Mouse (Mus musculus): ENCODE measurements around the gene Mtnr1b.

DNA sequence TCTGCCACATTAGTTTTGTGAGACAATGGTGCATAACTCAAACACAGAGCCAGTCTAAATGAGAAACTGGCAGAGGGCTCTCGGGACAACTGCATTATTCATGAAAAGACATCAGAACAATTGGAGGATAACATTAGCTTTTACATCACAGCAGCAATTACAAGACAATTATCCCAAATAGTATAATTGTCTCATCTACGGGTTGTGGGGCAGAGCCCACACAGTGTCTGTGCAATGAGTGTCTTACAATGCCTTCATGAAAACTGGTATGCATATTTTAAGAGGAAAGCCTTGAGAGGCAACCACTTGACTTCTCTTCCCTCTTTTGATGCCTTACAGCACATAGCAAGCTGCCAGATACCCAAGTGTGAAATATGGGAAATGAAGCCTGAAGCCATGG lies 23.8 kb upstream of the Mtnr1b start:
- TF ChIP-seq CTCF (conservative IDR thresholded peaks at IDR 0.05; ENCODE audit: insufficient read depth, insufficient read length, low read depth, low read length) (no peak), POLR2A (IDR thresholded peaks at IDR 0.05; ENCODE audit: low read depth, low read length) (no peak)
